Mouse (Mus musculus) ES-Bruce4 (cell line): ENCODE measurements around the gene Arhgap10. TPM values are rescaled to one million over a fixed set of nuclear protein-coding genes. Genes with fewer than 3 reads are reported as not detected.

ENCODE experiments used
- H3K27ac ChIP-seq: 2 replicates; pipeline ENCODE4 v1.5.1; 2012; ENCODE audit warnings: low read length, inconsistent platforms; ENCODE audit not compliant: insufficient read depth
- H3K27me3 ChIP-seq: 2 replicates; pipeline ENCODE4 v1.6.1; 2012; ENCODE audit warnings: mild to moderate bottlenecking, low read length, inconsistent platforms; ENCODE audit not compliant: control insufficient read depth, poor library complexity, insufficient read depth, severe bottlenecking
- H3K36me3 ChIP-seq: 2 replicates; pipeline ENCODE4 v1.6.1; 2012; ENCODE audit warnings: inconsistent platforms, mild to moderate bottlenecking, low read length, moderate library complexity; ENCODE audit not compliant: control insufficient read depth, poor library complexity, insufficient read depth, severe bottlenecking
- H3K4me1 ChIP-seq: one replicate; pipeline ENCODE4 v1.8.1; 2011; ENCODE audit warnings: low read length; ENCODE audit not compliant: control insufficient read depth, insufficient read depth
- H3K4me3 ChIP-seq: 2 replicates; pipeline ENCODE4 v1.5.1; 2011; ENCODE audit warnings: low read depth, mild to moderate bottlenecking, low read length
- H3K9ac ChIP-seq: 2 replicates; pipeline ENCODE4 v1.6.1; 2012; ENCODE audit warnings: low read depth, mild to moderate bottlenecking, inconsistent platforms; ENCODE audit not compliant: poor library complexity, severe bottlenecking
- H3K9me3 ChIP-seq: replicated peaks from 2 replicates; pipeline ENCODE4 v1.6.1; 2012; ENCODE audit warnings: mild to moderate bottlenecking, low read length, inconsistent platforms; ENCODE audit not compliant: control insufficient read depth, poor library complexity, insufficient read depth, severe bottlenecking
- CTCF ChIP-seq: IDR thresholded peaks from one replicate; pipeline ENCODE4 v1.8.1; 2011; ENCODE audit warnings: low read depth, low read length
- EP300 ChIP-seq: IDR thresholded peaks from 2 replicates; pipeline ENCODE4 v1.6.1; 2011; ENCODE audit warnings: low read depth, low read length; ENCODE audit not compliant: insufficient read depth
- POLR2A ChIP-seq: IDR thresholded peaks from one replicate; pipeline ENCODE4 v1.8.1; 2011; ENCODE audit warnings: low read length; ENCODE audit not compliant: insufficient read depth
- polyA plus RNA-seq: library from polyadenylated mRNA; stranded (reverse); fragments of >200 nt; gene quantifications from 2 replicates; pipeline ENCODE4 v1.2.4, GENCODE M21; 2011; ENCODE audit warnings: low read depth; ENCODE audit not compliant: missing spikeins, insufficient read depth, insufficient read length

The Arhgap10 gene
- polyA plus RNA-seq, 1 experiment: 26.0 TPM

- H3K36me3 ChIP-seq: no peaks in the 10 kb centered on the region
- no peak overlapping the region for H3K27ac ChIP-seq
- no peaks in the 10 kb centered on the region for H3K4me1 ChIP-seq
- no peaks in the 10 kb centered on the region for H3K27me3 ChIP-seq
- no peak overlapping the region for H3K4me3 ChIP-seq
- peaks cover 14% of the 10 kb centered on the region for H3K9me3 ChIP-seq
- H3K9ac ChIP-seq: no peak overlapping the region
- TF ChIP-seq EP300: no peak
- TF ChIP-seq POLR2A: no peak
- TF ChIP-seq CTCF: no peak
These were observed 78.1 kb downstream of the Arhgap10 start for GRCm38 (mm10) chr8:77439670-77440069.

- no peaks in the 10 kb centered on the region for H3K36me3 ChIP-seq
- H3K4me3 ChIP-seq: no peak overlapping the region
- TF ChIP-seq POLR2A (no peak), EP300 (no peak), CTCF (no peak)
- H3K9me3 ChIP-seq: peaks cover 5% of the 10 kb centered on the region; the same call in 1 of the 2 replicates
- no peak overlapping the region for H3K27ac ChIP-seq
- no peaks in the 10 kb centered on the region for H3K27me3 ChIP-seq
- no peaks in the 10 kb centered on the region for H3K4me1 ChIP-seq
- H3K9ac ChIP-seq: no peak overlapping the region
These were observed 79.8 kb downstream of the Arhgap10 start for GRCm38 (mm10) chr8:77437807-77438493.

- Histone ChIP-seq H3K36me3 (no peaks in the 10 kb centered on the region), H3K4me3 (no peak overlapping the region), H3K9me3 (no peaks in the 10 kb centered on the region), H3K4me1 (no peaks in the 10 kb centered on the region), H3K27me3 (no peaks in the 10 kb centered on the region), H3K9ac (no peak overlapping the region), H3K27ac (no peak overlapping the region)
- TF ChIP-seq EP300 (no peak), CTCF (no peak), POLR2A (no peak)
These were observed 81.5 kb downstream of the Arhgap10 start for GRCm38 (mm10) chr8:77436013-77436990.

GRCm38 (mm10) chr8:77433221-77433620 is 84.5 kb downstream of the Arhgap10 start:
- no peaks in the 10 kb centered on the region for H3K27me3 ChIP-seq
- no peak for TF ChIP-seq POLR2A
- no peak for TF ChIP-seq EP300
- no peak for TF ChIP-seq CTCF
- H3K4me1 ChIP-seq: no peaks in the 10 kb centered on the region
- H3K9me3 ChIP-seq: no peaks in the 10 kb centered on the region
- H3K27ac ChIP-seq: no peak overlapping the region
- no peak overlapping the region for H3K4me3 ChIP-seq
- H3K36me3 ChIP-seq: no peaks in the 10 kb centered on the region
- H3K9ac ChIP-seq: no peak overlapping the region

GRCm38 (mm10) chr8:77432726-77433125 is 85.0 kb downstream of the Arhgap10 start:
- Histone ChIP-seq H3K4me3 (no peak overlapping the region), H3K9ac (no peak overlapping the region), H3K9me3 (no peaks in the 10 kb centered on the region), H3K27me3 (no peaks in the 10 kb centered on the region), H3K36me3 (no peaks in the 10 kb centered on the region), H3K4me1 (no peaks in the 10 kb centered on the region), H3K27ac (no peak overlapping the region)
- TF ChIP-seq POLR2A: no peak
- no peak for TF ChIP-seq CTCF
- TF ChIP-seq EP300: no peak

GRCm38 (mm10) chr8:77428420-77428819 is 89.3 kb downstream of the Arhgap10 start:
- no peaks in the 10 kb centered on the region for H3K4me1 ChIP-seq
- H3K9me3 ChIP-seq: no peaks in the 10 kb centered on the region
- no peaks in the 10 kb centered on the region for H3K27me3 ChIP-seq
- H3K9ac ChIP-seq: no peak overlapping the region
- no peak overlapping the region for H3K4me3 ChIP-seq
- TF ChIP-seq CTCF (no peak), EP300 (no peak), POLR2A (no peak)
- H3K27ac ChIP-seq: no peak overlapping the region
- H3K36me3 ChIP-seq: no peaks in the 10 kb centered on the region
